Mouse (Mus musculus): ENCODE data around the gene Onecut1.

The Onecut1 gene

GRCm38 (mm10) chr9:74860461-74860860 is 1.3 kb upstream of the Onecut1 start:
- DNase-seq (ENCODE audit: low spot score) = no peak

- no peak for DNase-seq (ENCODE audit: low spot score)
These were observed 517 bp downstream of the Onecut1 start for GRCm38 (mm10) chr9:74862096-74862780.

- DNase-seq (ENCODE audit: low spot score) = no peak
These were observed 1.3 kb downstream of the Onecut1 start for GRCm38 (mm10) chr9:74862783-74863654.

GRCm38 (mm10) chr9:74863655-74864443 is 2.1 kb downstream of the Onecut1 start:
- DNase-seq (ENCODE audit: low spot score) = no peak

GRCm38 (mm10) chr9:74864471-74864870 is 2.8 kb downstream of the Onecut1 start:
- DNase-seq (ENCODE audit: low spot score) = no peak

- no peak for DNase-seq (ENCODE audit: low spot score)
These were observed 5.0 kb downstream of the Onecut1 start for GRCm38 (mm10) chr9:74866596-74867313.

- no peak for DNase-seq (ENCODE audit: low spot score)
These were observed 6.0 kb downstream of the Onecut1 start for GRCm38 (mm10) chr9:74867641-74868205.

GRCm38 (mm10) chr9:74868336-74868950 is 6.7 kb downstream of the Onecut1 start:
- no peak for DNase-seq (ENCODE audit: low spot score)

GRCm38 (mm10) chr9:74870960-74871688 is 9.4 kb downstream of the Onecut1 start:
- DNase-seq (ENCODE audit: low spot score) = peak; percentile 51

GRCm38 (mm10) chr9:74876328-74876727 is 14.6 kb downstream of the Onecut1 start:
- DNase-seq (ENCODE audit: low spot score) = no peak

- no peak for DNase-seq (ENCODE audit: low spot score)
These were observed 16.0 kb downstream of the Onecut1 start for GRCm38 (mm10) chr9:74877709-74878108.

- no peak for DNase-seq (ENCODE audit: low spot score)
These were observed 26.1 kb downstream of the Onecut1 start for GRCm38 (mm10) chr9:74887866-74888265.

GRCm38 (mm10) chr9:74896742-74897141 is 35.0 kb downstream of the Onecut1 start:
- no peak for DNase-seq (ENCODE audit: low spot score)

- DNase-seq (ENCODE audit: low spot score) = no peak
These were observed 35.8 kb downstream of the Onecut1 start for GRCm38 (mm10) chr9:74897375-74897982.

- DNase-seq (ENCODE audit: low spot score) = no peak
These were observed 38.4 kb downstream of the Onecut1 start for GRCm38 (mm10) chr9:74900141-74900540.

GRCm38 (mm10) chr9:74904866-74905508 is 43.3 kb downstream of the Onecut1 start:
- DNase-seq (ENCODE audit: low spot score) = peak; percentile 72

- DNase-seq (ENCODE audit: low spot score) = peak; percentile 21
These were observed 45.2 kb downstream of the Onecut1 start for GRCm38 (mm10) chr9:74906951-74907350.

GRCm38 (mm10) chr9:74909245-74909644 is 47.5 kb downstream of the Onecut1 start:
- peak; percentile 46 for DNase-seq (ENCODE audit: low spot score)

- DNase-seq (ENCODE audit: low spot score) = no peak
These were observed 48.6 kb downstream of the Onecut1 start for GRCm38 (mm10) chr9:74910226-74910759.
